Mouse (Mus musculus): ENCODE measurements around the gene Rab31.

Rab31 gene

DNA sequence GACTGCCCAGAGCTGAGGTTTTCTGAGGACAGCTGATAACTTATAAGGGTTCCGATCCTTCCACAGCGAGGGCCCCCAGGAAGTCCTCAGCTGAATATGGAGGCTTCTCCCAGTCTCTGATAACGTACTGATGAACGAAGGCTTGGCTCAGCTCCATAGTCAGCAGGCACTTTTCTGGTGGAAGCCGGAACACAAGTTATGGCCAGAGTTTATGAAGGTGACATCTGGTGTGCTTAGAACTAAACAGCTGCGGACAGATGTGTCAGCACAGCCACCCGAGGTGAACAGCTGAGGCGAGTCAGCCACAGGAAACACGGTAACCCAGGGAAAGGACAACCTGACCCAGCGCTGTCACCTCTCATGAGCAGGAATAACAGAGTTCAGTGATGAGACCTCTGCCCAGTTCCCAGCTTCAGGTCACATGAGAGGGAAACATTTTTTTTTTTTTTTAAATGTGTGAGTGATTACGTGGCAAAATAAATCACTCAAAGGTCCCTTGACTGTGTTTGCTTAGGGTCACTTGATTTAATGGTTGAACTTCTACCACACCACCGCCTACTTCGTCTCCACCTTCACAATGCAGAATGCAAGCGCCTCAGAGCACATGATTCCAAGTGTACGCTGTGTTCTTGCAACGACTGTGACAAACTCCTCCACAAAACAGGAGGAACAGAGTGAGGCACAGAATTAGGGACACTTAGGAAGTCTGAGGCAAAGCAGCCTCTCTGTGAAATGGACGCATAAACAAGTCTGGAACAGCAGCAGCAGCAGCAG is 106.0 kb downstream of the Rab31 start:
- no peak for DNase-seq (ENCODE audit: low read depth, low spot score)

DNA sequence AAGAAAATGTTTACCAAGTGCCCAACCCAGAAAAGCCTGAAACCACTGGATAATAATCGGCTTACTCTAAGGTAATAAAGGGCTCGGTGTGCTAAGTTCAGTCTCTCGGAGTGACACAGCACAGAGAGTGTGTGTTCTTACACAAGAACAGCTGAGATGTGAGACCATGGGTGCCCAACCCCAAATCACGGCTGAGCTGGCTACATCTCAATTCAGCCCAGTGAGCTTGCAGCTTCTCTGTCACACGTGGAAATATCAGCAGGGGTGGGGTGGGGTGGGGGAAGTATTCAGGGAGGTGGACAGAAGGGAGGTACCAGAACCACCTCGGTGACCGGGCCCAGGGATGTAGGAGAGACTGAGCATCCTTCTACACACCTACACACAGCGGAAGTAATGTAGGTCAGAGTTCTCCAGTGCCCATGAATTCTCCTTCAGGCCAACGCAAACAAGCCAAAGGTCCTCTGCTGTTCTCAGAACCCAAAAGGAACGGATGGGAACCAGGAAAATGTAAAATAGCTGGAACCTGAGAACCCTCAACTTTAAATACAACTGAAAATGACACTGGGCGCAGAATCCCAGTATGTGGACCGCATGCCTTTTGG is 106.7 kb downstream of the Rab31 start:
- no peak for DNase-seq (ENCODE audit: low read depth, low spot score)

DNA sequence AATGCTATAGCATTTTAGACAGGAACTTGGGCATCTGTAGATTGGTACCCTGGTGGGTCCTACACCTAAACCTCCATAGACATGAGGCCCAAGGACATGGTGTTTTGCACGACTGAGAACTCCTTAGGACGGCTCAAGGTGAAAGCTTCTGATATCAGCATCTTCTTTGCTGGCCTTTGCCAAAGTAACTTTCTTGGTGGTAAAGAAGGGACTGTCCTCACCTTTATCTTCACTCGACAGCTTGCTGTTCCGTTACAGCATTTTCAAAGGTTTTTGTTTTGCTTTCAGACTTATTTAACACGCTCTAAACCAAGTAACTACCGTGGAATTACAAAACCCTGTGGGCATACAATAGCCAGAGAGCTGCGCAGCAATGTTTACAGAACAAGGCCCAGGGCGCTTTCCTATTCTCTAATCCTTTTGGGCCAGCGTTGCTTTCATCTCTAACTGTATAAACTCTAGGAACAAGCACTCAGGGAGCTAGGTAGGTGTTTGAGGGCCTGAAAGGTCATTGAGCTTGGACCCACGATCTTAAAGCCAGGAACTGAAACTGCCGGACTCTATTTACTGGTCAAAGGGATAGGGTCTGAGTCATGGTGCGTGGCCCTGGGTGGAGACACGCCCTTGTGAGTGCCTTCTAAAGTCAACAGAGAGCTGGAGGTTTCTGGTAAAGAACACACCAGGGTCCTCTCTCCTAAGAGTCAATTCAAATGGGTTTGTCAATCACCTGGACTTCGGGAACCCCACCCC is 109.0 kb downstream of the Rab31 start:
- DNase-seq (ENCODE audit: low read depth, low spot score), result no peak

DNA sequence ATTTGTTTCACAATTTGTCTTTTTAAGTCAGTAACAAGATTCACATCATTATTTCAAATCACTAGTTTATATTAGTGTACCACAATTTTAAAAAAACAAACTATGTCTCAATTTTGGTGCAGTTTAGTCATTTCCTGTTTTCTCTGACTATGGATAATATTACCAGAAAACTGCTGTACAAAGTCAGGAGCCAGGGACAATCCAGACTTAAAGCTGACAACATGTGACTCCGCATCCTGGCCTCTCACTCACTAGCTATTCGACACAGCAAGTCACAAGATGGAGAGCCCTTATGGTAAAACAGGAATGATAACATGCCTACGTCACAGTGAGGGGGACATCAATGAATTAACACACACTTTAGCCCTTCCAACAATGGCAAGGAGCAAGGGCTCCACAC is 109.9 kb downstream of the Rab31 start:
- DNase-seq (ENCODE audit: low read depth, low spot score), result no peak

DNA sequence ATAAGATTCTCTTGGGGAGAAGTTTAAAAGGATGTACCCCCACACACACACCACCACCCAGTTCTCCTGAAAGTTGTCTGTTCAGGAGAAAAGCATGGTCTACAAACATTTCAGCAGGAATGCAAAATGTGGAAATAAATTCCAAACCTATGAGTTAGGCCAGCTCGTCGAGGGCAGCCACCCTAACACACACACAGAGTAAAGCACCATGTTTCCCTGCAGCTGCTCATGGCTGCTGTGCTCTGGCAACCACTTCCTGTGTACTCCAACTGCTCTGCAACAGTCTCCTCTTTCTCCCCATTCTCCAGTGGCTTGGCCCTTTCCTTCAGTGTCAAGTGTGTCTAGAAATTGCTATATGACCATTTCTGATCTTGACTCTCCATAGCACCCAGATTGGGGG is 114.1 kb downstream of the Rab31 start:
- DNase-seq (ENCODE audit: low read depth, low spot score), result no peak

DNA sequence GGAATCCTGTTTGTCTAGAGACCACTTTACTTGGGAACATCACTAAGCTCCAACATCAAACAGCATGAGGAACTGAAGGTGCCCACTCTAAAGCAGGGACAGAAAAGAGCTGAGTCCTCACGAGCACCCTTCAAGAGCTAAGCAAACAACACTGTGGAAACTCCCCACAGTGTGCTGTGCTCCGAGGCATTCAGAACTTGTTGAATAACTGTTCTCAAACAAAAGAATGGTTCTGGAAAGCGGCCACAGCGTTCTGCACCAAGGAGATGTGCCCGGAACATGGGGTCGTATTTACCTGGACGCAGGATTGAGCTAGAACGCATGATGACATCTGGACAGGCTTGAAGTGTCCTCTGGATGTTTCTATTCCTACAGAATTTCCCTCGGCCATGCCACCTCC is 114.6 kb downstream of the Rab31 start:
- no peak for DNase-seq (ENCODE audit: low read depth, low spot score)

DNA sequence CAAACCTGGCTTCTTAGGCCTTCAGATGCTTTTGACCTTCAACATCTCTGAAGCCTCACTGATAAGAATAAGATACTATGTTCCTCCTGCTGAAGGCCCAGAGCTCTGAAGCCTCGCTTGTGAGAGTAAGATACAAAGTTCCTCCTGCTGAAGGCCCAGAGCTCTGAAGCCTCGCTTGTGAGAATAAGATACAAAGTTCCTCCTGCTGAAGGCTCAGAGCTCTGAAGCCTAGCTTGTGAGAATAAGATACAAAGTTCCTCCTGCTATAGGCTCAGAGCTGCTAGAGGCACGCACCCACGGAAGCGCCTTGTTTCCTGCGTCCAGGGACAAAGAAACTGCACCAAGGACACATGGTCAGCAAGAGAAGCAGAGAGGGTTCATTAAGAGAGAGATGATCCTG is 115.8 kb downstream of the Rab31 start:
- no peak for DNase-seq (ENCODE audit: low read depth, low spot score)

DNA sequence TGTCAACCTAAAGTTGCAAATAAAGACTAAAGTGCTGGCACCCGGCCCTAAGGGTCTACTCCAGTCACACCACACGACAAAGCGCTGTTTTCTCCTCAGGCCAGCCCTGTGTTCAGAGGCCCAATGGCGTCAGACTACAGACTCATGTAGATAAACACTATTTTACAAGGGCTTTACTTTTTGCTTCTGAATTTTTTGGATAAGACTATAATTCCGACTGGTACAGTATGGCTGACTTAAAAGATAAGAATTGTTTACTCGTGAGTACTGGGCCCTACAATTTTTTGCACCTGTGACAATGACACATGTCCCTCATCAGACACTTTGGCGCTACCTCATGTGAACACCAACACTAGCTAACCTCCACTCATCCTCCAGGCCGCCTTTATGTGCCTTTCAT is 116.5 kb downstream of the Rab31 start:
- no peak for DNase-seq (ENCODE audit: low read depth, low spot score)

DNA sequence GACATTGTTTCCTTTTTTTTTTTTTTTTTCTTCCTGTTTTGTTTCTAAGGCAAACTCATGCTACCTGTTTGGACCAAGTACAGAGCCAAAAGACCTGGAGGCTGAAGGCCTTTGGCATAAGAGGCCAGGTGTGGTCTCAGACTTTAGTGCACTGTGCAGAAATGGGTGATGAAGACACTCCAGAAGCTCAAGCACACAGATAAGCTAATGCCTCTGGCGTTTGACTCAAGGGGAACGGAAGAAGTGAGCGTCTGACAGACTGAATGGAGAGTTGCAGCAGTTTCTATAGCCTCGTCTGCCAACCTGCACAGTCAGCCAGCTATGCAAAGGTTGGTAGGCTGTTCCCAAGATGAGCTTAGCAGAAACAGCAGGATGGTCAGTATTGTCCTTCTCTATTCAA is 116.9 kb downstream of the Rab31 start:
- DNase-seq (ENCODE audit: low read depth, low spot score), result no peak

DNA sequence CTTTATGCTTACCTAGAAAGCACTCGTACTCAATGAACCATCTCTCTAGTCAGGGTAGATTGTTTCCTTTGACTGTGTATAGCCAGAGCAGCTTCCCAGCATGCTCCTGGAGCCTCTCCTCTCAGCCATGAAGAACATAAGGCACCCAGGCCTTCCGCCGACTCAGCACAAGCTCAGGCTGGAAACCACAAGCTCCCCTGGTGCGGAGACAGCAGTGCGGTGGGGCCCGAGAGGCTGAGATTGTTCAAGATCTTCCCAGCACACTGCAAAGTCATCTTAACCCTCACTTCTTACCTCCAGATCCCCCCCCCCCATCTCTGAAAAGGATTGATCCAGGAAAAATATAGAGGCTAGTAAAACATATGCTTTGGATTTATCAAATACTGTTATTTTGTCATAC is 122.0 kb downstream of the Rab31 start:
- DNase-seq (ENCODE audit: low read depth, low spot score), result no peak

DNA sequence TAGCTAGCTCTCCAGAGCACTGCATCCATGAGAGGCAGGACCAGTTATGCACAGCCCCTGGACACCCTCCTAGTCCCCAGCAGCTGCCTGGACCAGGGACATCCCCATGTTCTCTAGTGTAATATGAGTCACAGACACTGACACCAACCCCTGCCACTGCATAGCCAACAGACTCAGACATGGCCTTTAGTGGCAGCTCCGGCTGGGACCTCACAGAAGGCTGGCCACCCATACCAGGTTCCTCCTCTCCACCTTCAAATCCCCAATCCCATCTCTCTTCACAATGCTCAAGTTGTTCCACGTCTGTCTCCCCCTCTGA is 123.4 kb downstream of the Rab31 start:
- DNase-seq (ENCODE audit: low read depth, low spot score), result no peak

DNA sequence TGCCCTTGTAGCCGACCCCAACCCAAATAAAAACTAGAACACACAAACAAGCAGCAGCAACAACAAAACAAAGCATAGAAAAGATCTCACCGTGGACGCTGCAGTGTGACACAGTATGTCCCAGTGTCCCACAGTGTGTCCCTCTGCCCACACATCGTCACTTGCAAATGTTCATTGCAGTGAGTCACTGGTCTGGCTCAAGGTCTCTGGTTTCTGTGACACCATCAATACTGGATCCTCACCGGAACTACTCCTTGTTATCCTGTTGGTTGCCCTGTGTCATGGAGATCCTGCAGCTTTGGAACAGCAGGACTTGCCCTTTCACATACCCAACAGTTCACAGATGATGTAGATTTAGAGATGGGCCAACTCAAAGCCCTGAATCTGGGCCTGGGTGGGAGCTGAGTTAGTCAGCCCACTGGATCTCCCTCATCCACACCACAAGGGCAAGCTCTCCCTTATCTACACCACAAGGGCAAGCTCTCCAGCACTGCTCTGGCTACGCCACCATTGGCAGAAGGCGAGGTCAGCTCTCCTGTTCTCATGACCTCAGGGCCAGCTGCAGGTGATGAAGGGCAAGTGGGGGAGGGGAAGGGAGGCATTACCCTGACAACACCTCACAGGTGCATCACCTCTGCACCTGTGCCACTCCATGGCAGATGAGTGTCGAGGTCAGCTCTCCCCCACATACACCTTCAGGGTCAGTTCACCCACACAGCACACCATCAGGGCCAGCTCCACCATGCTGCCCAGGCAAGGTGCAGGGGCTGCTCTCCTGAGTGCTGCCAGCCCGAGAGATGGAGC is 124.0 kb downstream of the Rab31 start:
- DNase-seq (ENCODE audit: low read depth, low spot score), result peak; percentile 62

DNA sequence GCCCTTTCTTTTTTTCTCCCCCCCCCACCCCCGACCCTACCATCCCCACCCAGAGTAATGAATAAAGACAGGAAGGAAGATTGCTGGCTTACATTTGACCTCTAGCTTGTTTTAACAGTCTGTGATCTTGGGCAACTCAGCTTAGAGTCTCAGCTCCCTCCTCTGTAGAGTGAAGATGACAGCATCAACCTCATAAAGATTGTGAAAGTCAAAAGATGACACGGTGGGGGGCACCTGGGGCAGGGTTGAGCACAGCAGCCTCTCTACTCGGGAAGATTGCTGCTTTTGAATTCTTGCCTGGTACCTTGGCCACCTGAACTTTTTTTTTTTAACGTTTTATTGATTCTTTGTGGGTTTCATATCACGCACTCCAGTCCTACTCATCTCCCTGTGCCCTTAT is 124.6 kb downstream of the Rab31 start:
- DNase-seq (ENCODE audit: low read depth, low spot score), result no peak

DNA sequence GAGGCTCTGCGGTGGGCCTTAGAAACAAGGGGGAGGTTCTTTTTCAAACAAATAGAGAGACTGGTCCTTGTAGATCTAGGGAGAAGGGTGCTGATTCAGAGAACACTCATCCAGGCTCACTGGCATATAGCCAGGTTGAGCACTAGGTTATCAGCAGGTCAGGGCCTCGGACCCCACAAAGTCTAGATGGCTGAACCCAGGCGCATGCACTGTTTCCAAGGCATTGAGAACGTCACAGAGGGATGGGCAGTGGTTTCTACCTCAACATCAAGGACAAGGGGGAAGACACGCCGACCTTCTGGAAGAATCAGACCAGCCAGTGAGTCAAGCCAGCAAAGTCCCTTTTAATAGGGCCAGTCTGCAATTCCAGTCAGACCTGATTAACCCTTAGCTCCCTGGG is 125.3 kb downstream of the Rab31 start:
- no peak for DNase-seq (ENCODE audit: low read depth, low spot score)

DNA sequence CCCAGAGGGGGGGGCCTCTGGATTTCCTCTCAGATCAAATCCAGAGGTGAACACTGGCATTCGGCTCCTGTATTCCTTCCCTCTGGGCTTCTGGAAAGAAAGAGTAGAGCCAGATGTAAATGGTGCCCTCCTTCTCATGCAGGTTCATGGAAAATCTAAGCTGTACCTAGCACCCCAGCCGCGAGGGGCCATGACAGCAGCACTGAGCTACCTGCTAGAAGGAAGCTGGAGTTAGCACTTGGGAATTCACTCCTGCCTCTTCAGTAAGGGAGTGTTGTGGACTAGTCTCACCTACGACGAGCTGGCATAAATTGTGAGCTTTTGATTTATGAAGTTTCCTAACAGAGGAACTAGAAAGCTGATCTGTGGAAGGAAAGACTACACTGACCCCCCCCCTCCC is 129.0 kb downstream of the Rab31 start:
- peak; percentile 56 for DNase-seq (ENCODE audit: low read depth, low spot score)

DNA sequence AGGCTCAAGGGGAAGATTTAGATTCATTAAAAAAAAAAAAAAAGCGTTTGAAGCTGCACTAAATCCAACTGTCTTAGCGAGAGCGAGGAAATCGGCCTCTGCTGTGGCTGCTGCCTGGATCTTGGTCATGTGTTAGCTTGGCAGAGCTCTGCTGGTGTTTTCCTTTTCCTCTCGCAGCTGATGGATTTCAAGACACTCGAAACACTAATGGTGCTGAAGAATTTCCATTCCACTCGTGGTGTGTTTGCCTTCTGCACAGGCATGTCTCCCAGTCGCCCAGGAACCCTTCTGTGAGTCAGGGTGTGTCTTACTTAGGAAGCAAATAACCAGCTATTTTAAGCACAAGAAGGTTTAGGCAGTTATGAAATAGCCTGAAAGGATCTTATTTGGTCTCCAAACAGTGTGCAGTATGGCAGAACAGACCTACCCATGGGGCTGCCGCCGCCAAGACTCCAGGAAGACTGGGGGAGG is 129.5 kb downstream of the Rab31 start:
- no peak for DNase-seq (ENCODE audit: low read depth, low spot score)

DNA sequence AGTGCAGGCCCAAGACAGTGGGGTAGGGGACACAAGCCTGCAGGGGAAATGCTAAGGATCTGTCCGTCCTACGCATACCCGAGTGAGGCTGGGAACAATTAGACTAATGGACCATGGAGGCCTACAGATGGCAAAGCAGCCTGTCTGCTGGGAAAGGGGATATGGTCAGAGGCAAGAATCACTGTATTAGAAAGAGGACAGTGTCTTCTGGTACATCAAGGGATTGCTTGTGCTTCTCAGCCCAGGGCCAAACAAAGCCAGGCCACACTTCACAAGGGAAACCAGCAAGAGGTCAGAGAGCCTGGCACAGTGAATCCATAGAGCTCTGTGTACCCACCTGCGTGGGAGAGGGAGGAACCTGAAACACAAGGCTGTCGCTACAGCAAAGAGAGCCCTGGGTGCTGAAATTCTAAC is 130.0 kb downstream of the Rab31 start:
- no peak for DNase-seq (ENCODE audit: low read depth, low spot score)

DNA sequence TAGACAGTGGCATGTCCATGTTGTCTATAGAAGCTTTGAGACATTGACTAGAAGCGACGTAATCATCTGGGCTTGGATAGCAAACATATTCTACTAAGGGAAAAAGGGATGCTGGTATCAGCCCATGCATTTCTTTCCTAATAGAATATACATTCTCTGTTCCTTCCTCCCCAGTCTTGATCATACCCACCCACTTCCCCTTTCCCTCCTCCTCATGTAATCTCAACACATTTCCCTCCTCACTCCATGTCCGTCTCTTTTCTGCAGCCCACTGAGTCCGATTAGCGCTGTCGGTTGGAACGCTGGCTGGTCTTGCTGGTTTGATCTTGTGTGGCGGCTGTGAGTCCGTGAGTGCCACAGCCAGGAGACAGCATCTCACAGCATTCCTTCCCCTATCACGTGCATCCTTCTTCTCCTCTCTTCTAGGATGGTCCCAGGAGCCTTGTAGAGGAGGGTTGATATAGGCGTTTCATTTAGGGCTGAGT is 130.8 kb downstream of the Rab31 start, which contains the start of gene Txndc2:
Gene Txndc2, minus strand, starts transcription at position 435 of the 485 bp plus-strand sequence.
- no peak for DNase-seq (ENCODE audit: low read depth, low spot score)

DNA sequence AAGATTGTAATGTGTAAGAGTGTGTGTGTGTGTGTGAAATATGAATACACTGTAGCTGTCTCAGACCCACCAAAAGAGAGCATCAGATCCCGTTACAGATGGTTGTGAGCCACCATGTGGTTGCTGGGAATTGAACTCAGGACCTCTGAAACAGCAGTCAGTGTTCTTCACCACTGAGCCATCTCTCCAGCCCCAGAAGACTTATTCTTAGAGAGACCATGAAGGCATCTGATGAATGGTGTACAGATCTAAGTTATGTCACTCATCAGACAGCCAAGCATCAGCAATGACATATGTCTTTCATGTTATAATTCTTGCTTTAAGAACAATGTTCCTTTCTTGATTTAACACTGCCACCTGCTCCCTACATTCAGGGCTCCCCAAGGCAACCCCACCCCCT is 133.4 kb downstream of the Rab31 start:
- DNase-seq (ENCODE audit: low read depth, low spot score), result no peak

DNA sequence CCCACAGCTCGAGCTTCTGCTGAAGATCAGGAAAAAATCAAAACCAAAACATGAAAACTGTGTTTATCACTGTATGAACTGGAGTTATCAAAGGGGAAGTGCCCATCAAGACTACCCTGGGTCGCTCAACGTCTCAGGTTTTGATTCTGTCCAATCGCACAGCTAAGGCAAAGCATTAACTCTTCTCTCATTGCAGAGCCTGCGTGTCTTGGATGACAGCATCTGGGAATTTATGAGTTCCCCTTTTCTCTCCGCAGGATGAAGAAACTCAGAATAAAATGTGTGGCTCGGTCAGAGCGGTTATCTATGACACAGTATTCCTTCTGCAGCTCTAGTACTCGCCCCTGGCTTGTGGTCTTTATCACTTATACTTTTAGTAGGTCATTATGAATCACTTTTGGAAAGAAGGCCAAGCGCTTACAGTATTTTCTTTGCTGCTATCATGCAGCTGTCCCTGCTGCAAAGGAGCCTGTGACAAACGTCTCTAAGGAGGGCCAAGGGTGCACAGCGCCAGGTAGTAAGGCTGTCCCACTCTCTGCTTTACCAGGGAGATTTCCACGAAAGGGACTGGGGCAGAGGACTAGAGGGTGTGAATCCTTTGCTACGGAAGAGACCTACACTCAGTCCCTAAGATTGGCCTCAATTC is 136.7 kb downstream of the Rab31 start:
- no peak for DNase-seq (ENCODE audit: low read depth, low spot score)

DNA sequence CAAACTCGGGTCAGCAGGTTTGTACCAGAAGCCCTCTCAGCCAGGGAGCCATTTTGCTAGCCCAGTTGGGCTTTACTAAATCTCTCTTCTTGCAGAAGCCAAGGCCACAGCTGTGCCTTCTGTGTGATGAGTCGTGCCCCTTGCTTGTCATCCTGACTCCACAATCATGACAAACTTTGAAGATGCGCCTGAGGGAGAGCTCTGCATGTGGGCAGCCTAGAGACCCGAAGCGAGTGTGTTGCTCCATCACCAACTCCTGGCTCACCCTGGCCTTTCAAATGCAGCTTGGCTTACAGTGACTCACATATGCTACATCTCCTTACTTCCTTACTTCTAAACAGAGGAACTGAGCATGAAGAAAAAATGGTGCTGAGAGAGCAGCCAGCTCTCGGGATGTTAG is 142.6 kb downstream of the Rab31 start:
- no peak for DNase-seq (ENCODE audit: low read depth, low spot score)

Data from ZHBTc4 (cell line).